Mouse (Mus musculus): ENCODE measurements around the gene Zp1.

Gene Zp1

GRCm38 (mm10) chr19:10904512-10904911, 15.9 kb downstream of the Zp1 start:
- TF ChIP-seq GATA4 (IDR thresholded peaks at IDR 0.05; ENCODE audit: insufficient replicate concordance, low read length), result no peak

- no peak for TF ChIP-seq GATA4 (IDR thresholded peaks at IDR 0.05; ENCODE audit: insufficient replicate concordance, low read length)
Measured at GRCm38 (mm10) chr19:10901046-10901445, 19.4 kb downstream of the Zp1 start.

- no peak for TF ChIP-seq GATA4 (IDR thresholded peaks at IDR 0.05; ENCODE audit: insufficient replicate concordance, low read length)
Measured at GRCm38 (mm10) chr19:10900315-10900714, 20.1 kb downstream of the Zp1 start.

GRCm38 (mm10) chr19:10897491-10897890, 22.9 kb downstream of the Zp1 start:
- no peak for TF ChIP-seq GATA4 (IDR thresholded peaks at IDR 0.05; ENCODE audit: insufficient replicate concordance, low read length)

- TF ChIP-seq GATA4 (IDR thresholded peaks at IDR 0.05; ENCODE audit: insufficient replicate concordance, low read length), result no peak
Measured at GRCm38 (mm10) chr19:10896849-10897248, 23.6 kb downstream of the Zp1 start.

- no peak for TF ChIP-seq GATA4 (IDR thresholded peaks at IDR 0.05; ENCODE audit: insufficient replicate concordance, low read length)
Measured at GRCm38 (mm10) chr19:10895708-10896107, 24.7 kb downstream of the Zp1 start.

GRCm38 (mm10) chr19:10895016-10895528, 25.4 kb downstream of the Zp1 start, which contains the start of gene Prpf19:
Prpf19 (plus strand) TSS chr19:10895231.
- peak; percentile 37; the same call in 1 of the 2 replicates for TF ChIP-seq GATA4 (IDR thresholded peaks at IDR 0.05; ENCODE audit: insufficient replicate concordance, low read length)

GRCm38 (mm10) chr19:10892201-10892600, 28.2 kb downstream of the Zp1 start:
- TF ChIP-seq GATA4 (IDR thresholded peaks at IDR 0.05; ENCODE audit: insufficient replicate concordance, low read length), result no peak

GRCm38 (mm10) chr19:10881426-10882154, 38.8 kb downstream of the Zp1 start, which contains the start of gene Tmem109:
Tmem109 (minus strand) TSS chr19:10882001.
- TF ChIP-seq GATA4 (IDR thresholded peaks at IDR 0.05; ENCODE audit: insufficient replicate concordance, low read length), result no peak

- TF ChIP-seq GATA4 (IDR thresholded peaks at IDR 0.05; ENCODE audit: insufficient replicate concordance, low read length), result no peak
Measured at GRCm38 (mm10) chr19:10880975-10881425, 39.4 kb downstream of the Zp1 start.

GRCm38 (mm10) chr19:10880085-10880974, 40.1 kb downstream of the Zp1 start:
- TF ChIP-seq GATA4 (IDR thresholded peaks at IDR 0.05; ENCODE audit: insufficient replicate concordance, low read length), result no peak

GRCm38 (mm10) chr19:10878201-10878837, 42.1 kb downstream of the Zp1 start:
- TF ChIP-seq GATA4 (IDR thresholded peaks at IDR 0.05; ENCODE audit: insufficient replicate concordance, low read length), result no peak

GRCm38 (mm10) chr19:10871328-10871961, 49.0 kb downstream of the Zp1 start:
- TF ChIP-seq GATA4 (IDR thresholded peaks at IDR 0.05; ENCODE audit: insufficient replicate concordance, low read length), result no peak

GRCm38 (mm10) chr19:10870676-10871075, 49.8 kb downstream of the Zp1 start:
- TF ChIP-seq GATA4 (IDR thresholded peaks at IDR 0.05; ENCODE audit: insufficient replicate concordance, low read length), result no peak

Measured in liver, adult (tissue).